Mouse (Mus musculus) left cerebral cortex, adult 2 months (tissue): Measurements from ENCODE around the gene Syn3. TPM values are rescaled to one million over a fixed set of nuclear protein-coding genes. Genes with fewer than 3 reads are reported as not detected.
A peak's percentile ranks its signal among the peaks of the same experiment; 100 is the strongest.
"Not testable (repeated sequence)": the region's sequence is repeated elsewhere in the genome, so short reads cannot be mapped to it uniquely, and the experiment has no call there.

Source experiments
- DNase-seq, 2 experiments: peaks; one replicate each; pipeline ENCODE4 v3.0.0; 2021 to 2022; ENCODE audit warnings: low spot score in 2 of 2, mixed read lengths in 1 of 2; ENCODE audit errors: extremely low spot score in 1 of 2
- H3K27ac ChIP-seq: fragments of 200-600 bp; 2 replicates; pipeline ENCODE4 v1.8.1; 2022
- H3K4me3 ChIP-seq: fragments of 200-600 bp; 2 replicates; pipeline ENCODE4 v1.8.1; 2022
- CTCF ChIP-seq: fragments of 200-600 bp; IDR thresholded peaks from 2 replicates; pipeline ENCODE4 v1.8.1; 2022; ENCODE audit warnings: antibody characterized with exemption, mild to moderate bottlenecking, moderate library complexity
- intact Hi-C: fragments of 180-260 bp; cut with DNase I; formaldehyde crosslinking; loops from one replicate; pipeline ENCODE4 v1.15.1; 2025
- total RNA-seq, 2 experiments: library from RNA; stranded (reverse); gene quantifications; 2 replicates each; pipeline ENCODE4 v1.2.3; 2021

Gene Syn3
- total RNA-seq, 2 experiments from 2014 or later, result 29.9 to 30.8 TPM

- TF ChIP-seq CTCF, result no peak
- H3K27ac ChIP-seq, result no peak overlapping the region
- H3K4me3 ChIP-seq, result no peak overlapping the region
- intact Hi-C loops, result no loop called here
- no peak for DNase-seq
These were observed 108.8 kb downstream of the Syn3 start for GRCm38 (mm10) chr10:86389913-86390312.

DNA sequence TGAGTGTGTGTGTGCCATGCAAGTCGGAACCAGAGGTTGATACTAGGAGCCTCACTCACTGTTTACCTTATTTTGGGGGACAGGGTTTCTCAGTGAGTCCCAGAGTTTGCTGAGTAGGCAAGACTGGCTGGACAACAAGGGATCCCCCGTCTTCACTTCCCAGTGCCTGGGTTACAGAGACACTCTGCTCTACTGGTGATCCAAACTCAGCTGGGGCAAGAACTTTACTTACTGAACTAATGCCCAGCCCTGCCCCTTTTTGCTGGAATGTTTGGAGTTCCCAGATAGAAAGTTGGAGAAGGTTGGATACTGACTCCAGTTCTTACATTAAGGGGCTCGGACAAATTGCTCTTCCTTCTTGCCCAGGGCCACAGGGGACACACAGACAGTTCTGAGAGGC lies 109.3 kb downstream of the Syn3 start:
- no peak for TF ChIP-seq CTCF
- Histone ChIP-seq H3K27ac (no peak overlapping the region), H3K4me3 (no peak overlapping the region)
- no peak for DNase-seq
- intact Hi-C loops, result no loop called here

- no peak for TF ChIP-seq CTCF
- H3K4me3 ChIP-seq, result no peak overlapping the region
- intact Hi-C loops, result no loop called here
- peak; percentile 28 to 29 for DNase-seq
- H3K27ac ChIP-seq, result no peak overlapping the region
These were observed 109.9 kb downstream of the Syn3 start for GRCm38 (mm10) chr10:86388803-86389202.

DNA sequence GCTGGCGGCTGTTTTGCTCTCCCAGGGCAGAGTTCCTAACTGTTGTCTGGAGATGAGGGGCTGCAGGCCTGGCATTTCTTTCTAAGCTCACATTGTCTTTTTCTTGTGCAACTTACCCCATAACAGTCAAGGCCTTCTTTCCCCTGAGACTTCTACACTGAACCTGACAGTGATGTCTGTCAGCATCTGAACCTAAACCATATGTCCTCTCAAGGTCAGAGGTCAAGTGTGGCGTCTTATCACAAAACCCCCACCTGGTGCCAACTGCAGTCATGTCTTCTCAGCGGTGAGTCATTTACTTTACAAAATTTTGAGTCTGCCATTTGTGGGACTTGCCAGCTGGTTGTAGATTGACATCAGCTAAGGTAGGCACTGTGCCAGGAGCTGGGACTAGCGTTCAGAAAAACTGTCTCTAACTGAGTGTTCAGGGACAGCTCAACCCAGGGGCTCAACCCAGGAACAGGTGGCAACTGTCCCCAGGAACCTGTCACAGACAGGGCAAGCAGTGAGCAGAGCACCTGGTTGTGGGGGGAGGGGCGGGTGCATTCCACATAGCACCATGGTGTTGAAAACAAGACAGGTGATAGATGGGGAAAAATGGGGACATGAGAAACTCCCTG lies 110.8 kb downstream of the Syn3 start:
- no peak overlapping the region for H3K27ac ChIP-seq
- no peak for DNase-seq
- intact Hi-C loops, result no loop called here
- H3K4me3 ChIP-seq, result no peak overlapping the region
- TF ChIP-seq CTCF, result no peak

DNA sequence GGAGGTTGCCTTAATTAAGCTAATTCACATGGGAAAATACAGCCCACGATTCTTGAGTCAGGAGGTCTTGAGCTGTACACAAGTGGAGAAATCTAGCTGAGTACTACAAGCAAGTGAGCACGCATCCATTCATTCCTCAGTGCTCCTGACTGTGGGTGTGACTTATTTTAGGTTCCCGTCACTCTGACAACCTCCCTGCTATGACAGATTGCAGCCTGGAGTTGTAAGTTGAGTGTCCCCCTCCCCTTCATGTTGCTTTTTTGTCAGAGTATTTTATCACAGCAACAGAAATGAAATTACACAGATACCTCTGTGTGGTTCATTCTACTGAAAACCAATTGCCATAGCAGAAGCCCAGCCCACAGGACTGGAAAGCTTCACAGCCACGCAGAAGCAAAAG lies 112.5 kb downstream of the Syn3 start:
- TF ChIP-seq CTCF, result no peak
- H3K27ac ChIP-seq, result no peak overlapping the region
- no peak for DNase-seq
- H3K4me3 ChIP-seq, result no peak overlapping the region
- intact Hi-C loops, result no loop called here

DNA sequence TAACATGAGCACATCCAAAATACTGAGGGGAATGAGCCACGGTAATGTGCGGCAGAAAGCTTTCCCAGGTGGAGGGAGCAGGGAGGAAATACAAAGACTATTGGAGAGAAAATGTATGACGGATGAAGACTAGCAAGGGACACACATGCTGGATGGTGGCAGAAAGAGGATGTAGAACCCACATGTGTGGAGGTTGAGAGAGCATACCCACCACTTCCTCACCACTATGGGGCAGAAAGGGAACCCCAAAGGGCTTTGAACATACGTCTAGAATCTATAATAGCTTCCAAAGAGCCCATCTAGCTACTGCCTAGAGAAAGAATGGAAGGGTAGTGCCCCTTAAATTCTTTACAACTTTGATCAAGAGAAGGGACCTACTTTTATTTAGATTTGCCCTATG lies 113.0 kb downstream of the Syn3 start:
- Histone ChIP-seq H3K27ac (no peak overlapping the region), H3K4me3 (no peak overlapping the region)
- no peak for DNase-seq
- TF ChIP-seq CTCF, result no peak
- intact Hi-C loops, result no loop called here

GRCm38 (mm10) chr10:86384655-86385054 lies 114.0 kb downstream of the Syn3 start:
- Histone ChIP-seq H3K27ac (no peak overlapping the region), H3K4me3 (no peak overlapping the region)
- intact Hi-C loops, result no loop called here
- no peak for DNase-seq
- TF ChIP-seq CTCF, result no peak

DNA sequence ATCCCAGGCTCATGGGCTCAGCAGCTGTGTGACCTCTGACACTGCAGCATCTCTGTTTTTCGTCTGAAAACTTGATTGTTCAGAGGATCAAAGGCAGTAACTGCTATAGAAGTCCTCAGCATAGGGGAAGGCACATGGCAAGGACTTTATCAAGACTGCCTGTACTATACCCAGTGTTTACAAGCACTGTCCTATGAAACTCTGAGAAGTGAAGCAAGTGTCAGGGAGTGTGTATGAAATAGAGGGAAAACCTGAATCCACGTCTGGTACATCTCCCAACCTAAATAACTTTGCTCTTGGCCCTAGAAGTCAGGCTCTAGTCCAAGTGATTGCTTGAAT lies 116.8 kb downstream of the Syn3 start:
- DNase-seq, result no peak
- no peak overlapping the region for H3K27ac ChIP-seq
- H3K4me3 ChIP-seq, result no peak overlapping the region
- no peak for TF ChIP-seq CTCF
- intact Hi-C loops, result no loop called here

DNA sequence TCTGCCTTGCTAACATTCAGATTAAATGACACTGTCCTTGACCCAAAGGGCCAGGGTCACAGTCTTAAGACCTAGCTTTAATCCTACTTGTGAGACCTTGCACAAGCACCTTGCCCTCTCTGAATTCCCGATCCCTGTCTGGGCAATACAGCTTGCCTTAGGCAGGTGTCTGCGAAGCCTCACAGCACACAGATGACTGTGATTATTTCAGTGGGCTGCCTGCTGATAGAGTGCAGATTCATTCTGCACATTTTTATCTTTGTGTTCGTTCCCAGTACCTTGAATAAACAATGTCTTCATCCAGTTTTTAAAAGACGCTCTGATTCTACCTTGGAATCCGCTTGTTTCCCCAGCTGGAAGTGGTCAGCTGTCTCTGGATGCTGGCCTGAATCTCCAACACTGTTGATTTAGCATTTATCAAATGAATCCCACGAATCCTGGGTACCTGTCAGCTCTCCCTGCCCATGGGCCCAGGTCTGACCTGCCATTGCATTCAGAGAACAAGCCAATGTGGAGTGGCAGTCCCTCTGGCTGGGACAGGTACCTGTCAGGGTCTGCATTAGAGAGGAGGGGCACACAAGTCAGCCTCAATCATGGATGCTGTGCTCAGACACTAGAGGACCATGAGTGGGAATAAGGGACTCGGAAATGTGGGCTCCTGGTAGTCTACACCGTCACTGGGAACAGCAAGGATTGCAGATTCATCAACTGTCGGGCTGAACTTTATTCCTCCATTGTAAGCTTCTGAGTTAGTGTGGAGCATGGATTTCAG lies 117.4 kb downstream of the Syn3 start:
- Histone ChIP-seq H3K27ac (no peak overlapping the region), H3K4me3 (no peak overlapping the region)
- intact Hi-C loops, result no loop called here
- no peak for TF ChIP-seq CTCF
- no peak for DNase-seq

DNA sequence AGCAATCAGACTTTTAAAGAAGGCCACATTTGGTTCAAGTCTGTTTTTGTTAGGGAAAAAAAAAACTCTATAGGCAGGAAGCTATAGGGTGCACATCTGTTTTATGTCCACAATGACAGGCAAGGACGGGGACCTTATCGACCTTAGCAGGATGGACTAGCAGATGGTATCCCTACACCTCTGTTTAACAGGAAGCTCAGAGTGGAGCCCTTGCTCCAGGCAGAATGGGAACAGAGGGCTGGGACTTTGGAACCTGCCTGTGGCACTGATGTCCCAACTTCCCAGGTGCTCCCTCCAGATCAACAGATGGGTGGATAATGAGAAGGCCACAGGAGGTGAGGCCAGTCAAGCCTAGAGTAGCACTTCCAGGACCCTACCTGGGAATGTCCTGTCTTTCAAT lies 118.1 kb downstream of the Syn3 start:
- no peak for TF ChIP-seq CTCF
- intact Hi-C loops, result no loop called here
- no peak for DNase-seq
- Histone ChIP-seq H3K4me3 (no peak overlapping the region), H3K27ac (no peak overlapping the region)

DNA sequence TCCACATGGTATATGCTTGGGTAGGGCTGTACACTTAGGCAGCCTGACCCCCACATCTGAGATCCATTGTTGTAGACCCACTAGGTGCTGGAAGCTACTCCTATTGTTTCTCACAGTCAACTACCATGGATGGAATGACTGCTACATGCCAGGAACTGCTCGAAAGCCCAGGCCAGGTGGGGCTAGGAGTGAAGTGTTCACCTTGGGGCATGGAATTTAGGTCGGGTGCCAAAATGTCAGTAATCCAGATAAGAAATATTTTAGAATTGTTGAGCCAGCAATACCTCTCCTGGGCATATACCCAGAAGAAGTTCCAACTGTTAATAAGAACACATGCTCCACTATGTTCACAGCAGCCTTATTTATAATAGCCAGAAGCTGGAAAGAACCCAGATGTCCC lies 119.9 kb downstream of the Syn3 start:
- H3K27ac ChIP-seq, H3K4me3 ChIP-seq, DNase-seq, intact Hi-C loops: not testable (repeated sequence)

- TF ChIP-seq CTCF, result no peak
- no peak overlapping the region for H3K4me3 ChIP-seq
- H3K27ac ChIP-seq, result no peak overlapping the region
- no peak for DNase-seq
- intact Hi-C loops, result no loop called here
These were observed 122.1 kb downstream of the Syn3 start for GRCm38 (mm10) chr10:86376392-86377185.
